Mouse (Mus musculus) adrenal gland, adult (tissue): Measurements from ENCODE around the gene Uox.
A peak's percentile ranks its signal among the peaks of the same experiment; 100 is the strongest.

ENCODE experiments used
- DNase-seq, 2 experiments: peaks; one replicate each; pipeline ENCODE4 v3.0.0; 2022 to 2023; ENCODE audit warnings: low spot score in 1 of 2; ENCODE audit not compliant: inconsistent age in 2 of 2

Uox gene

DNA sequence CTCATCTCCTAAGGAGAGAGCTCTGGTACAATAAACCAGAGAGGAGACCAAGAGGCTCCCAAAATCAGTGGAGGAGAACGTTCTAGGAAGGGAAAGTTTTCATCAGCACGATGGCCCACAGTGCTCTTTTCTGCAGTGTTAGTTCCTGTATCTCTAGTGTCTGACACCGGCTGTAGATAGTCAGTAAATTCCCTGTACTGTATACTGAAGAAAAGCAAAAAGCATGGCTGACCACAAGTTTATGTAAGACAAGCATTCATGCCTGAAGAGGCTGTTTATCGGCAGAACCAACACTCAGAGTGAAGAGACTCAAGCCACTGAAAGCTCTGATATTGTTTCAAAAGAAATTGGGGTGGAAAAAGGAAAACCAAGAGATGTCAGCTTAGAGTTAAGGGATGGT is 13.3 kb downstream of the Uox start:
- no peak for DNase-seq

DNA sequence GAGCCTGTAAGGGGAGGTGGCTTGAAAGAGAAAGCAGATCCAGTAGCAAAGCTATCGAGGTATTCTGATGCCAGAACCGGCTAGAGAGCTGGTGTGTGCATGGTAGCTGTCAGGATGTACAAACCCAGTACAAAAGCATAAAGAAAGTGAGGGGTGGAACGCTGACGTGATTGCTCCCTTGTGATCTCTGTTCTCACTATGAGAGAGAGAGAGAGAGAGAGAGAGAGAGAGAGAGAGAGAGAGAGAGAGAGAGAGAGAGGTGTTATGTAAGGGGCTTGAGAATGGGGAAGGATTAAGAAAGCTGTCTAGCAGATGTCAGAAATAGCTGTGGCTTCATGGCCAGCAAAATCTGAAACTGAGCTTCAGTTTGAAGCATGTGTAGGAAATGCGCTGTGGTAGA is 13.7 kb downstream of the Uox start:
- no peak for DNase-seq

GRCm38 (mm10) chr3:146586616-146587015 is 16.4 kb downstream of the Uox start:
- no peak for DNase-seq

GRCm38 (mm10) chr3:146589523-146589922 is 19.3 kb downstream of the Uox start:
- peak in 1 of 2 experiments; percentile 34 for DNase-seq

GRCm38 (mm10) chr3:146591159-146591558 is 20.9 kb downstream of the Uox start:
- no peak for DNase-seq

DNA sequence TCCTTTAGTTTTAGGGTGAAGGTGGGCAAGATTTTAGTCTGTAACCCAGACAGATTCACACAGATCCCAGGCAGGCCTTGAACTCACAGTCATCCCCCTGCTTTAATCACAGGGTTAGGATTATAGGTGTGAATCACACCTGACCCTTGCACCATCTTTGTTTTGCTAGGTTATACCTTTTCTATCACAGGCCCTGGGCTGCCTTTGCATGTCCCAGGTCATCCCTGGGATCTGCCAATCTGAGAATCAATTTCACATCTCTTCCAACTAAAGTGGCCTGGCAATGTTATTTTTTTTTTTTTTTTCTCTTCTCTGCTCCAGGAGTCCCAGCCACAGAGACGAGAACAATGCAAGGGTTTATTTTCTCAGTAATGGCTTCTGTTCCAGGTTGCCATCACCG is 21.4 kb downstream of the Uox start:
- DNase-seq, result no peak

DNA sequence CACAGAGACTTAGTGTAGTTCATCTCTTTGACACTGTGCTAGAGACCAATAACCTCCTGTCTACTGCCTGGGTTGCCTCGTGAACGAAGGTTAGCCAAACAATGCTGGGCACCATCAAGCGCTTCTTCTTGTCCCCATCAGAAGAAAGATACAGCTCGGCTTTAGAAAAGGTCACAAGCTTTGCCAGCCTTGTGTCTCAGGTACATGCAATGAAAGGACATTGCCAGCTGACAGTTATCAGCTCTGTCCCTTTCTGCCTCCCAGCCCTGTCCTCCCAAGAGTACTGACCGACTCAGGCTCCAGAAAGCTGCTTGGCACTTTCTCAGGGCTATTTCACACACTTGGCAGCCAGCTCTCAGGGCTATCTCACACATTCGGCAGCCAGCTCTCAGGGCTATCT is 25.2 kb downstream of the Uox start:
- no peak for DNase-seq

- DNase-seq, result no peak
Measured at GRCm38 (mm10) chr3:146596387-146596786, 26.2 kb downstream of the Uox start.

DNA sequence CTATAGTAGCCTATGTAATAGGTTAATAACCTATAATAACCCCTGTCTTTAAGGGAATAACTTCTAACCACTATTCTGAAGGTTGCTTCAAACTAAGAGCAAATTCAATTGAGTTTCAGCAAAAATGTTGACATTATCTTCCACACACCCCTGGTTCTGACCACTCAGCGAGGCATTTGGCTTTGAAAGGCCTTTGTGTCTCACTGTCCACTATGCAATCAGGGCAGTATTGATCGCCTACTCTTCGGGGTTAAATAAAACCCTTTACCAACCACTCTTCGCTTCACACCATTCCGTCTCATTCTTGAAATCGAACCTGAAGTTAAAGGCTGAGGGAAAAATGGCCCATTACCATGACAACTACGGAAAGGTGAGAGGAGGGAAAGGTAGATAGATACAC is 26.6 kb downstream of the Uox start:
- DNase-seq, result no peak

GRCm38 (mm10) chr3:146598411-146598810 is 28.2 kb downstream of the Uox start:
- no peak for DNase-seq

- no peak for DNase-seq
Measured at GRCm38 (mm10) chr3:146599198-146599900, 29.1 kb downstream of the Uox start.

GRCm38 (mm10) chr3:146601205-146601604 is 31.0 kb downstream of the Uox start:
- DNase-seq, result no peak

GRCm38 (mm10) chr3:146602531-146602930 is 32.3 kb downstream of the Uox start:
- DNase-seq, result no peak

- no peak for DNase-seq
Measured at GRCm38 (mm10) chr3:146604647-146605046, 34.4 kb downstream of the Uox start.

- peak in 1 of 2 experiments; percentile 59 for DNase-seq
Measured at GRCm38 (mm10) chr3:146607368-146607767, 37.1 kb downstream of the Uox start.

- no peak for DNase-seq
Measured at GRCm38 (mm10) chr3:146610322-146610721, 40.1 kb downstream of the Uox start.

DNA sequence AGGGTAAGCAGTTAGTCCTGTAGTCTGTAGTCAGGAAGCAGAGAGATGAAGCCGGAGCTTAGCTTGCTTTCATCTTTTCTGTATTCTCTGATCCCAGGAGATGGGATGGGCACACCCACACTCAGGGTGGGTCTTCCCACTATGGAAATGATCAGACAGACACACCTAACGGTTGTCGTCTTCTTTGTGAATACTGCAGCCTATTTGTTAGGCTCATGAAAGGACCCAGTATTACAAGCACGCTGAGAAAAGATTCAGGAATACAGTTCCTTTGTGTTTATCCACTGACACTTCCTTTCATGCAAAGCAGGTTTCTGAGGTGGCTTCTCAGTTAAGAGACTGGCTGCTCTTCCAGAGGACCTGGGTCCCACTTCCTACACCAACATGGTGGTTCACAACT is 41.0 kb downstream of the Uox start:
- DNase-seq, result no peak

DNA sequence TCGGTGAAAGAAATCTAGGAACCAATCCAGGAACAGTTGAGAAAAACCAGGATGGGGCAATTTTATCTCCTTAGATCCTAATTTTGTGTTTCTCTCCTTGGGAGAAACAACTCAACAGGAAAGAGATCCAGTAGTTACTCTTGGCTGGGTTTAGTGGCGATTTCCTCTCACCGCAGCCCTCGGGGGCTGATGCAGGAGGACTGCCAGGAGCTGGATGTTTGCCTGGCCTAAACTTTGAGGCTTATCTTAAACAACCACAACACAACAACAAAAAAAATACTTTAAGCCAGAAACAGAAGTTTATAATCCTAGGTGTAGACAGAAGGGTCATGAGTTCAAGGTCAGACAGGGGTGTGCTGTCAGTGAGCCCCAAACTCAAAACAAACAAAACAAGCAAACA is 41.6 kb downstream of the Uox start:
- DNase-seq, result no peak

GRCm38 (mm10) chr3:146615496-146615895 is 45.3 kb downstream of the Uox start, which contains the start of gene Dnase2b:
Gene Dnase2b (minus strand): TSS chr3:146615596.
- DNase-seq, result no peak

GRCm38 (mm10) chr3:146616533-146617283 is 46.5 kb downstream of the Uox start:
- no peak for DNase-seq

DNA sequence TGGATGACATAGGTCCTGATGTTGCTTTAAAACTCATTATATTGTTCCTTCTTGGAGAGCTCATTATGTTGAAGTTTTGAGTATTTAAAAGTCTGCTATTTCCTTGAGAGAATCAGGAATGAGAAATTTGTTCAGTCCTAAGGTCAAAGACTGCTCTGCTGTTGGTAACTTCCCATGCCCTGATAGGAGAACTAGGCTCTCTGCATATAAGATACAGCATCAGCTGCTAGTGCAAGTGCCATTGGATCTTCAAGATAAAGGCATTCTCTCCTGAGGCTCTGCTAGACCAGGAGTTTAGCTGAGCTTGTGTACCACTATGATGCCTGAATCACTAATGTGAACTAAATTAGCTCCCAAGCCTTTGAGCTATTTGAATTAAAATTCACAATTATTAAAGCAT is 47.7 kb downstream of the Uox start:
- no peak for DNase-seq

DNA sequence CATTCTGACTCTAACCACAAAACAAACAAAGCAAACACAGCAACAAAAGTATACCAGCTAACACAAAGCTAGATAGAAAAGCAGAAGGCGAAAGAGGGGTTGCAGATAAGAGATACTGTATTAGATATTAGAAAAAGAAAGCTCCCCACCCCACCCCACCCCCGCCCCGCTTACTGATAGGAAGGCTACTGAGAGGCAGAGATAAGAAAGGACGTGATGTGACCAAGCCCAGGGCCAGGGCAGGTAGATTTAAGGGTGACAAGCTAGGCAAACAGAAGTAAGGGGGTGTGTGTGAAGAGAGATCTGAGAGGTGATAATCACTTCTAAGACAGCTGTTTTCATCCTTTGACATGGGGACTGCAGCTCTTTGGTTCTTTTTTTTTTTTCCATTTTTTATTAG is 48.1 kb downstream of the Uox start:
- DNase-seq, result no peak

GRCm38 (mm10) chr3:146620101-146620500 is 49.9 kb downstream of the Uox start:
- DNase-seq, result no peak
